Mouse (Mus musculus) right cerebral cortex, adult 2 months (tissue): Measurements from ENCODE around the gene Slc16a9.
"Not testable (repeated sequence)": the region's sequence is repeated elsewhere in the genome, so short reads cannot be mapped to it uniquely, and the experiment has no call there.

Experiments used
- DNase-seq, 2 experiments: peaks; one replicate each; pipeline ENCODE4 v3.0.0; 2021 to 2022; ENCODE audit warnings: low spot score in 2 of 2

Slc16a9 gene

GRCm38 (mm10) chr10:70244921-70245558 is at the start of gene Slc16a9:
Slc16a9 (plus strand) TSS chr10:70245100.
- peak in 1 of 2 experiments; percentile 32 for DNase-seq

GRCm38 (mm10) chr10:70195279-70195678 is 49.6 kb upstream of the Slc16a9 start:
- no peak for DNase-seq

- no peak for DNase-seq
Observed at GRCm38 (mm10) chr10:70195786-70196185, 49.1 kb upstream of the Slc16a9 start.

- DNase-seq, result no peak
Observed at GRCm38 (mm10) chr10:70196666-70197065, 48.2 kb upstream of the Slc16a9 start.

GRCm38 (mm10) chr10:70197601-70198000 is 47.3 kb upstream of the Slc16a9 start:
- DNase-seq, result no peak

- DNase-seq, result no peak
Observed at GRCm38 (mm10) chr10:70198012-70198411, 46.9 kb upstream of the Slc16a9 start.

- no peak for DNase-seq
Observed at GRCm38 (mm10) chr10:70198951-70199463, 45.9 kb upstream of the Slc16a9 start.

- DNase-seq, result no peak
Observed at GRCm38 (mm10) chr10:70199466-70200210, 45.3 kb upstream of the Slc16a9 start.

- no peak for DNase-seq
Observed at GRCm38 (mm10) chr10:70200889-70201500, 43.9 kb upstream of the Slc16a9 start.

GRCm38 (mm10) chr10:70204505-70205399 is 40.1 kb upstream of the Slc16a9 start, which contains the start of gene Mrln:
Mrln (plus strand) TSS chr10:70204664.
- no peak for DNase-seq

GRCm38 (mm10) chr10:70211281-70211680 is 33.6 kb upstream of the Slc16a9 start:
- no peak for DNase-seq

- DNase-seq, result no peak
Observed at GRCm38 (mm10) chr10:70220971-70221370, 23.9 kb upstream of the Slc16a9 start.

- DNase-seq, result not testable (repeated sequence)
Observed at GRCm38 (mm10) chr10:70222231-70222630, 22.7 kb upstream of the Slc16a9 start.

- DNase-seq, result no peak
Observed at GRCm38 (mm10) chr10:70224571-70224970, 20.3 kb upstream of the Slc16a9 start.

GRCm38 (mm10) chr10:70225760-70226159 is 19.1 kb upstream of the Slc16a9 start:
- DNase-seq, result no peak

GRCm38 (mm10) chr10:70226608-70227007 is 18.3 kb upstream of the Slc16a9 start:
- no peak for DNase-seq

GRCm38 (mm10) chr10:70230352-70230751 is 14.5 kb upstream of the Slc16a9 start:
- no peak for DNase-seq

- no peak for DNase-seq
Observed at GRCm38 (mm10) chr10:70237936-70238335, 7.0 kb upstream of the Slc16a9 start.

- no peak for DNase-seq
Observed at GRCm38 (mm10) chr10:70242751-70243444, 2.0 kb upstream of the Slc16a9 start.

- DNase-seq, result no peak
Observed at GRCm38 (mm10) chr10:70245559-70245945, 652 bp downstream of the Slc16a9 start.

- no peak for DNase-seq
Observed at GRCm38 (mm10) chr10:70246076-70246475, 1.2 kb downstream of the Slc16a9 start.
